Mouse (Mus musculus): ENCODE data around the gene Ntn1.
A peak's percentile ranks its signal among the peaks of the same experiment; 100 is the strongest.

Ntn1 gene

DNA sequence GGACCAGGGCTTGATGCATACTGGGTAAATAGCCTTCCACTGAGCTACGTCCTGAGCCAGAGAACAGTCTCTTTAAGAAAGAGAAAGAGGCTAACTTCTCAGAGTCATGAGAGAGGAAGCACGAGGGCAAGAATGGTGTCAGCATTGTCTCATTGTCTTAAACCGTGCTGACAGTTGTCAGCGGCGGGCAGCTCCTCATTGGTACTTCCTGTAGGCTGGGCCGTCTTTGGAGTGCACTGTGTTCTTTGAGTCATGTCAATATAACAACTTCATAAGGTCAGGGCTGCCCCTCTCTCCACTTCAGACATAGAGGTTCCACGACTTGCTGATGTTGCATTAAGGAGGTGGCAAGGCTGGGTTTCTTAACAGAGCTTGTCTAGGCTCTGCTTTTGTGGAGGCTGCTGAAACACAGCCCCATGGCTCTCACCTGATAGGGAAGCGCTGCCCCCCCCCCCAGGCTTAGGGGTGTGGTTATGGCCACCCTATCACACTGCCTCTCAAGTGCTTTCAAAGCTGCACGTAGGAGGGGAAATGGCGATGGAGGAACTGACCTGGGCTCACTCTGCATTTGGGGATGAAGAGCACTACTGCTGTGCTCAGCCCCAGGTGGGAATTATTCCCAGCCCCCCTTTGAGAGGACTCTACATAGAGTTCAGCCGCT, 6.8 kb upstream of the Ntn1 start:
- no peak for DNase-seq (ENCODE audit: low spot score)

DNA sequence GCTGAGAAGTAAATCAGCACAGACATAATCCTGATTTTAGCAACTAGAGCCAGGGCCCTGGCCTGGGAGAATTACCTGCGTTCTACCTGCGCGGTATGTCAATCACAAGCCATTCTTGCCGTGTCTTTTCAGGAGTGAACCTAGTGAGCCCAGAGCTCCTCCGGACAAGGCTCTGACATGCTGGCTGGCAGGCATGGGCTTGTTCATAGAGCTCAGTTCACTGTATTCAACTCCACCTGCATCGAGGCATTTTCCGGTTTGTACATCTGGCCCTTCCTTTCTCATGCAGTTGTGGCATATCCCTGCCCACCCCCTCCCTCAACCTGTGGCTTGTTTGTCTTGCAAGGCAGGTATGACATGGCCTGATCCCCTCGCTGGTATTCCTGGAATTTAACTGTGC, 5.0 kb upstream of the Ntn1 start:
- DNase-seq (ENCODE audit: low spot score), result no peak

DNA sequence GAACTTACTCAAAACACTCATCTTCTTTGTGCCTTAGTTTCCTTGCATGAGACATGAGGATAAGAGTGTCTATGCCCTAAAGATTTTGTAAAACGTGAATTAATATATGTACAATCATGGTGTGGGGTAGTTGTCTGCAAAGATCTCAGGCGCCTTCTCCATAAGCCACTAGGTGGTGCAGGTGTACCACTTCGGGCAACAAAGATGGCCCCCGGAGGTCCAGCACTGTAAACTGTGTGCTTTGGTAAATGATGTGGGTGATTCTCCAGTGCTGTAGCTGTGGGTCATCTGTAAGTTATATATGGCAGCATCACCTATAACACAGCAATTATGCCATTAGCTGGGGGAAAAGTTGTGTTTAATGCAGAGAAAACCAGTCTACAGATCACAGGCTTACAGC, 3.6 kb upstream of the Ntn1 start:
- DNase-seq (ENCODE audit: low spot score), result no peak

DNA sequence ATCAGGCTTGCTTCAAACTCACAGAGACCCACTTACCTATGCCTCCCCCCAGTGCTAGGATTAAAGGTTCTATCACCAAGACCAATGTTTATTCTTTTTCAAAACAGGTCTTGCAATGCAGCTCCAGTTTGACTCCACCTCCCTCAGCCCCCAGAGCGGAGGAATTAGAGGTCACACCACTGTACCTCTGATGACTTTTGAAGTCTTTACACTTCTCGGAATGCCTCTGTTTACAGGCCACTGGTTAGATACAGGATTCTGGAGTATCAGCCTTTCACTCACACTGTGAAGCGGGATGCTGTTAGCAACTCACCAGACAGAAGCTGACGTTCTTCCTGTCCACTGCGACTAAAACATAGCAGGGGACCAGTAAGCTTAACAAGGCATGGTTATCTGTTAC, 805 bp upstream of the Ntn1 start:
- DNase-seq (ENCODE audit: low spot score), result no peak

DNA sequence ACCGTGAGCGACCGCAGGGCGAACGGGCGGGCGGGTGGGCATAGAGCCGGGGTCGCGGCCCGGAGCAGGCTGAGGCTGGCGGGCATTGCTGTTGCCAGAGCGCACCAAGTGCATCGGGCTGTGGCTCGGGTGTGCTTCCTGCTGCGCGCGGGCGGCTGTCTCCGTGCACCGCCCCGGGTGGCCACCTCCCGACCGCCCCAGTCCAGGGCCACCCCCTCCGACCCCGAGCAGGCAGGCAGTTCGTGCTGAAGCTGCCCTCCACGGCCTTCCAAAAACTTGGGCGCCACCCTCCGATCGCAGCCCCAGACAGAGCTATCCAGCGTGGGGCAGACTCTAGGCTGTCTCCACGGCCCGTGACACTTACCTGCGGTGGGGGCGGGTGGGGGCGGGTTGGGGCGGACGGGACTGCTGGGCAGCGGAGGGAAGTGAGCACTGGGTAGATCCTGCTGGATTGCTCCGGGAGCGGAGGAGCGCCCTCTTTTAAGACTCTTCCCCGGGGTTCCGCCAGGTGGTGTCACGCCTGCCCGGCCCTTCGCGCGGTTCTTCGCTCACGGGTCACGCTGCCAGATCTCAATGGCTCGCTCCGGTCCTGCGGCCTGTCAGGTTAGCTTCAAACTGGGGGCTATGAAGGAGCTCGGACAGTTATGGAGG, 477 bp downstream of the Ntn1 start:
- no peak for DNase-seq (ENCODE audit: low spot score)

DNA sequence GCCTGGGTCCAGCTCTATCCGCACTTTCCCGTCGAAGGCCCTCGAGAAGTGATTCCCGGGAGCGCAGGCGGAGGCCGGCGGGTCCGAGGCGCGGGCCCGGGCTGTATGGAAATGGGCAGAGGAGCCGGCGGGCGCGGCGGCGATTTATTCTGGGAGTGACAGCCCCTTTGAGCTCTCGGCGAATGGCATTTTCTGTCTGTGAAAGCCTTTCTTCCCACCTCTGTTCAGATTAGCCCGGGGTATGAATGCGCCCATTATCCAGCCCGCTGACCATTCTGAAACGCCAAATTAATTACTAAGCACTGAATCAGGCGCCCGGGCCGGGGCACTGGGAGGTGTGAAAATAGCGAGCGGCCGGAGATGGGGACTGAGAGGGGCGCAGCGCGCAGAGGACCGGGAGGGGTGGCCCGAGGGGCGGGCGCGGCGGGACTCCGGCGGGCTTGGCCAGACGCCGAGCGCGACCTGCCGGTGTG, 1.0 kb downstream of the Ntn1 start:
- DNase-seq (ENCODE audit: low spot score), result no peak

DNA sequence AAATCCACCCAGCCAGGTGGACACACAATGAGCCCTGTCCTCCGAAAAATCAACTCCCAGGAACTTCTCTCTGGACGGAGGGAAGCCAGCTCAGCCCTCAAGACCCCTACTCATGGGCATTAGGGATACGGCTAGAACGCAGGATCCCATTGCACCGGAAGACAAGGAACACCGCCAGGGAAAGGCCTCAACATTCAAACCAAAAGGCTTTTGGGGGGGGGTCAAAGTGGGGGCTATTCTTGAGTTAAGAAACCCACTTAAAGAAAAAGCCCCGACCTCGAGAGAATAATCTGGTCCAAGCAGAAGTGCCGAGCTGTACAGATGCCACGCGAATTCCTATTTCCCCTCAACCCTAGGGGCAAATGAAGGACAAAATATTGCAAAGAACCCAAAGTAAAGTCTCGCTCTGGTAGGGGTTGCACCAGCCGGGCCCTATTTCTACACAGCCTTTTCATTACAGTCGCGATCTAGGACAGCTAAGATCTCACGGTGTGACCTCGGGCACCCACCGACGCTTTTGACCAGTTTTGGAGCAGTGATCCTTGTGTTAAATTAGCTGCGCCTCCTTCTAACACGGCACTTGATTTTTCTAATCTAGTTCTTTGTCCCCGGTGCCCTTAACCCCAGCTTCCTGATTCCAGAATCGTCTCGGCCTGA, 1.6 kb downstream of the Ntn1 start:
- DNase-seq (ENCODE audit: low spot score), result no peak

DNA sequence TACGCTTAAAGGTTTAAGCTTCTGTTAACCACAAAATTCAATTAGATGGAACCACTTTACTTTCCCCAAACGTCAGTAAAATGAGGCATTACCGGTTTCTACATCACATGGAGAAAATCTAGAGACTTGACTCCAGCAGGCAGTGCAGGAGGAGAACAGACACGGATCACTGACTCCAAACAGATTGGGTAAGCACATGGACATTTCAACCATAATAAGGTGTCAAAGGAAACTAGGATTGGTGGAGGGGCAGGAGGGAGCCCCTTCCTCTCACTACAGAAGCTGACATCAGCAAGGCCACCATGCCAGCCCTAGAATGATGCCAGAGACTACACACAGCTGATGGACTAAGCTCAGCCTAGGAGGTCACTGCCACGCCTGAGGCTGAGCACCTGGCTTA, 5.1 kb downstream of the Ntn1 start:
- DNase-seq (ENCODE audit: low spot score), result no peak

DNA sequence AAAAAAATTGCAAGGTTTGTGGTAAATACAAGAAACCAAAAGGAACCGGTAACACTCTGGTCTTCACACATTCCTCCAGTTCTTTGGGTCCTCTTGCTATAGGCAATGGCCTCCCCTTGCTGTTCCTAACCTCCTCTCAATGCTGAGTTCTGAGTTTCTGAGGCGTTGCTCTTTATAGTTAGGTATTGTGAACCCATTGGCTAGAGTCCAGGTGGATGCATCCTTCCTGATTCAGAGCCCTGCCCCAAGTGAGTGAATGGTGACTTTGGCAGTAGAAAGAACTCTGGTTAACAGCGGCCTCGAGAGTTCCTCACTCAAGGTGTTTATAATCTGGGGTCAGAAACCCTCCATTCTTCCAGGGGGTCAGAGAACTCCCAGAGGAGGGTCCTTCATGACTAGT, 5.9 kb downstream of the Ntn1 start:
- no peak for DNase-seq (ENCODE audit: low spot score)

DNA sequence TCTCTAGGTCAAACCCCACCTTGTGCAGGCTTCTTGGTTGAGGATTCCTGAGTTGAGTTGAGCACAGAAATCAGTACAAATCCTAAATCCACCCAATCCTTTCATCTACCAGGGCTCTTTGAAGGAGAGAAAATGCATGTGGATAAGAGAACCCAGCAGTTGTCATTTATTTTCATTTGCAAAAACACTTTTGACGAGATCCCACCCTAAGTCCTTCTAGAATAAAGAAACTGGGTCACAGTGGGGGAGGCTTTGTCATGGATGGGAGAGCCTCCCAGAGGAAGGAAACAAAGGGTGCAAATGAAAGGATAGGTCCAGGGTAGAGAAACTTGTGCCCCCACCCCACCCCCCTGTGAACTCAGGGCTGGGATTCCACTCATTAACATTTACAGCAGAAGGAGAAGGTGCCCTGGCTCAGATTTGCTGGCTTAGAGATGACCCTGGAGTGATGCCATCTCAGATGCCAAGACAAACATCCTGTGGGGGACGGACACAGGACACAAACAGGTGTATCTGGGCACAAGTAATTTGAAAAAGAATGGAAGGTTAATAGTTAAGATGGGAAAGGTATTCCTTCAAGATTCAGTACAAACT, 6.6 kb downstream of the Ntn1 start:
- no peak for DNase-seq (ENCODE audit: low spot score)

DNA sequence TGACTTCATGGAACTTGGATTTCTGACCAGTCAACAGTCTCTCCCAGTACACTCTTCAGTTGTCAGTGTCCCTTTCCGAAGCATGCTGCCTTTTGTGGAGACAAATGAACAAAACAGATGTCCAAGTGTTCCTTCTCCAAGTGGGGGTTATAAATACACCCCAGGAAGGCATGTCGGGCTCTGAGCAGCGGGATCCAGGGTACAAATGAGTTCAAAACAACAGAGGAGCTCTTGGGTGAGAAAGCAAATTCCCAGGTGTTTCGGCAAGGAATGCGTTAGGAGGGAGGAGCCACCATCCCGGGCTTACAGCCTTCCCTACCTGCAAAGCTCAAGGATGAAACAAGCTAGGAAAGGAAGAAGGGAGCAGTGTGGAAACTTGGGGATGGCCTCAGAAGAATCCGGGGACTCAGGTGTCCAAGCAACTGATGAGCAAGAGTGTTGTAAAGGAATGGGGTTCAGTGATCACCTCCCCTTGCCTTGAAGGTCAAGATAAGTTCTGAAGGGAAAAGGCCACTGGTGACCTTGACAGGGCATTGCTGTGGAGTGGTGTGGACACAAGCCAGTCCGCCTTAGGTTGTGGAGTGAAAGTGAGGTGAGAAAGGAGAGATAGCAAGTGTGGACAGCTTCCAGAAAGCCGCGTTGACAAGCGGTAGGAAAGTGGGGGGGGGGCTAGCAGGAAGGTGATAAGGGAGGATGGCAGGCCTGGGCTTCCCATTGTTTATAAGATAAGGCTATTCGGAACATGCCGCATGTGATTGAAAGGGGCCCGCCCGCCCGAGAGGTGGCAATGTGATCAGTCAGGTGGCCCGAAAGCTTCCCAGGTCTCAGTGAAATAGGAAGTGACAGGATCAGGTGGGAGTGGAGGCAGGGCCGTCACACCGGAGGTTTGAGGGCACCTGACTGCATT, 10.0 kb downstream of the Ntn1 start:
- DNase-seq (ENCODE audit: low spot score), result no peak

DNA sequence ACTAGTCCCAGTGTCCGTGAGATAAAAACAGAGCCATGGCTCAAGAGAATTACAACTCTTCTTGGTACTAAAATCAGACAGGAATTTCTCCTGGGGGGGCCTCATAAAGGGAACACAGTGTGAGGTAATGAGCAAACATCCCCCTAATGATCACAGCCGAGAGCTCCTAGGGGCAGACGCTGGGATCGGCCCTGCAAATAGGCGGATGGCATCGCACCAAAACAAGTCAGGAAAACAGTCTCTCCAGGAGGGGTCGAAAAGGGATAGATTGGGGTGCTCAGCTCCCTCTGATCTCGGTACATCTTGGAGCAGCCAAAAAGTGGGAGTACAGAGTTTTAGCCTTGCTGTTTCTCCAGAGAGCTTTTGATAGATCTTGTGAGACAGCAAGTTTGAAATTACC, 11.0 kb downstream of the Ntn1 start:
- peak; percentile 14 for DNase-seq (ENCODE audit: low spot score)

DNA sequence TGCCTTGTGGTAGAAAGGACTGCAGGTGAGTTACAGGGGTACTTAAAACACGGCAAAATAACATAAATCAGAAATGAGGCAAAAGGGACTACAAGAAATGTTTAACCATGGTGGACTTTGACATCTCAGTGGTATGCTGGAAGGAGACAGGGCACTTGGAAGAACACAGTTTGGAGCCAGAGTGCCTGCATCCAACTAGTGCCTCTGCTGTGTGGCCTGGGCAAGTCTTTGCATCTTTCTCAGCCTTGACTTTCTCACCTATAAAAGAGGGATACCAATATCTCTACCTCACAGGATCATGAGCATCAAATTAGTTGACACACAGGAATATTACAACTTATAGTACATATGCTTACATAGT, 12.0 kb downstream of the Ntn1 start:
- DNase-seq (ENCODE audit: low spot score), result no peak

DNA sequence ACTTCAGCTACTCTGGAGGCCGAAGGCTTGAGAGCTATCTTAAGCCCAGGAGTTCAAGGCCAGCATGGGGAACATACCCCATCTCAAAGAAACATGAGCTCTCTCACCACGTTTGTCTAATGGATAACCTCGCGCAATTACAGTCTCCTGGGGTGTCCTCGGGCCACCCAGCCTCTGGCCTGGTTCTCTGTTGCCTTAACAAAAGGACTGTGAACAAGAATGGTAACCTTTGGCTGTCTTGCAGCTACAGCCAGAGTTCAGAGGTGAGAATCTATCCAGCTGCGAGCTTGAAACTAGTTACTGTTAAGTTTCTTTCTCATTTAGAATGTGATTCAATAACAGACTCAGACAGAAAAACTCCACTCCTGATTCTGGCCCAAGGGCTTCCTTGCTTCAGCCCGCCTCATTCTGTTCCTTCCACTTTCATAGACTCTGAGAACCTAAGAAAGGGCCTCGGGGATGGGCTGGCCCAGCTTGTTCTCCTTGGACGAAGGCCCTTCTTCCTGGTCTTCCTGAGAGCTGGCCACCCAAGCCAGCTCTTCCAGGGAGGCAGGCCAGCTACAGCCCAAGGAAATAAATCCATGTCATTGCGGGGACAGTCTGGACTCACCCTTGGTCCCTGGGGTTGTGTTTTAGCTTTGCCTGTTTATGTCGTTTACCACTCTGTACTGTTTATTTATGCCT, 12.5 kb downstream of the Ntn1 start:
- peak; percentile 21 for DNase-seq (ENCODE audit: low spot score)

DNA sequence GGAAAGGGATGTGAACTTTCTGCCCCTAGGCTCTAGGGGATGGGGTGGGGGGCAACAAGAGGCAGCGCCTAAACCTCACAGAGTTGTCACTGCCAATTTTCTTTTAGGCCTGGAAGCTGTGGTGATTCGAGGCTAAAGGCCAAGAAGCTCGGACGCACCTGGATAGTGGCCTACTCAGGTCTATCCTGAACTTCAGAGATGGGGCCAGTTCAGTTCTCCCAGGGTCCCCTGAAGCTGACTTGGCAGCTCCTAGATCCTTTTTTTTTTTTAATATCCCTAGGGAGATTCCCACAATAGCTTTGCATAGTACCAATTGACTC, 13.2 kb downstream of the Ntn1 start:
- no peak for DNase-seq (ENCODE audit: low spot score)

DNA sequence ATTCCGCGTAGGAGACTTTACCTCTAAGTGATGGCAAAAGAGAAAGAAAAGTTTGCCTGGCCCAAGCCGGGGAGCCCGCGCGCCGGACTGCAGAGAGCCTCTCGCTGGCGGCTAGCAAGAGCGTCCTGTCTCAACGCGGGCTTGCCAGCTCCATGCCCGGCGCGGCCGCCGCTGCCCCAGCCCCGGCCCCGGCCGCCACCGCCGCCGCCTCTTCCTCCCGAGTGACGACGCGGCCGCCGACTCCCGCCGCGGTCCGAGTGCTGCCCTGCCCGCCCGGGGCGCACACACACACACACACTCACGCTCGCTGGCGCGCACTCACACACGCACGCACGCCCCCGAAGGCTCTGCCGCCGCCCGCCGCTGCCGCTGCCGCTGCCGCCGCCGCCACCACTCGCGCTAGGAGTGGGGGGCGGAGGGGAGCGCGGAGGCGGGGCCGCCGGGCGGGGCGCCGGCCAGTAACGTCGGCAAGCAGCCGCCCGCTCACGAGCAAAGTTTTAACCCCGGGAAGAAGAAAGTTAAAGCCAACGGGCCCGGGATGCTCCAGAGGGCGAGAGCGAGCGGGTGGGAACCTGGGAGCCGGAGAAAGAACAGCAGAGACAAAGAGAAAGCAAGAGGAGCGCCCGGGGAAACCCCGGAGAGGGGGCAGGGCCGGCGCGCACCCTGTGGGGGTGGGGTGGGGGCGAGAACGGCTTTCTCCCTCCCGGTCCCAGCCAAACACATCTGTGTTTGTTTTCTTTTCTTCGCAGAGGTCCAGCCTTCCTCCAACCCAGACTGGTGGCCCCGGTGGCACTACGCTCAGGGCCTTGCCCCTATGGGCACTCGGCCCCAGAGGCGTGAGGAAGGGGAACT, 13.8 kb downstream of the Ntn1 start:
- peak; percentile 19 for DNase-seq (ENCODE audit: low spot score)

DNA sequence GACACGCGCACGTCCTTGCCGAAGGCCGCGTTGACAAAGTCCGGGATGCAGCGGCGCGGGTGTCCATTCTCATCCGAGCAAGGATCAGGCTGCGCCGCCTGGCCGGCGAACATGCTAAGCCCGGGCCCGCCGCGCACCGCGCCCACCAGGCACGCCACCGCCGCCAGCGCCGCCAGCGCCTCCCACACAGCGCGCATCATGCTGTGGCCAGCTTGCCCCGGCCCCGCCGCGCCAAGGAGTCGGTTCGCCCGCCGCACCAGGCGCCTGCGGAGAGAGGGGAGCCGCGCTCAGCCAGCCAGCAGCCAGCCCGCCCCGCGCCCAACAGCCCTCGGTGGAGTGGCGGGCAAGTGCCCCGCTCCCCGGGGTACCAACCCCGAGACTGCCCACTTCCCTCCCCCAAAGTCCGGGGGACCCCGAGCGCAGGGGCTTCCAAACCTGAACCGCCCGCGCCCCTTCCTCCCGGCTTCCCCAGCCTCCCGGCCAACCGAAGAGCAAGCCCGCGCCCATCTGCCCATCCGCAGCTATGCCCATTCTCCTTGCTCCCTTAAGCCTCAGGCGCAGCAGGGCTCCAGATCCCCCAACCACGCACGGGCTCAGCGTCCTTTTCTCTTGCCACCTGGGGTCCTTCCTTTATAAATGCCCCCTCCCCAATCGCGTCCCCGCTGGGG, 14.6 kb downstream of the Ntn1 start:
- peak; percentile 15 for DNase-seq (ENCODE audit: low spot score)

DNA sequence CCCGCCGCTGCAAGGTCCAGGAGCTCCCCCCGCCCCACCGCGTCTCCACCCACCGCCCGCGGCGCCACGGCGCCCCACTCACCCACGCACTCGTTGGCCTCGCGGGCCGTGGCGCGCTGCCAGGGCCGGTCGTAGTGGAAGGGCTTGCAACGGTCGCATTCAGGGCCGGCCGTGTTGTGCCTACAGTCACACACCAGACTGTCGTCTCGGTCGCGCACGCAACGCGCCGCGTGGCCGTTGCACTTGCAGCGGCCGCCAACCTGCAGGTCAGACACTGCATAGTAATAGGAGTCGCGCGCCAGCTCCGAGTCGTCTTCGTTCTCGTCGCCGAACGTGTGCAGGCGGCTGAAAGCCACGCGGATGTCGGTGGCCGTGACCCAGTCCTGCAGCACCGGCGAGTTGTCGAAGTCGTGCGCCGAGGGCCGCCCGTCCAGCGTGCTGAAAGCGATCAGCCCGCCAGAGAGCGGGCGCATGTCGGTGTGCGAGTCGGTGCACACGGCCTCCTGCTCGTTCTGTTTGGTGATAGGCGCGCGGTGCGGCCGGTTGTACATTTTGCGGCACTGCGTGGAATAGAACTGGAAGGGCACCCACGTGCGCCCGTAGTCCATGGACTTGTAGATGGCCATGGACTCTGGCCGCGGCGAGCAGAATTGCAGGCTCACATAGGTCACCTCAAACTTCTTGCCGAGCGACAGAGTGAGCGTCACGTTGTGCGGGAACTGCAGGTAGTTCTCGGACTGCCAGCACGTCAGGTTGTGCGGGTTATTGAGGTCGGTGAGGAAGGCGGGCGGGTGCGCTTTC, 15.4 kb downstream of the Ntn1 start:
- no peak for DNase-seq (ENCODE audit: low spot score)

DNA sequence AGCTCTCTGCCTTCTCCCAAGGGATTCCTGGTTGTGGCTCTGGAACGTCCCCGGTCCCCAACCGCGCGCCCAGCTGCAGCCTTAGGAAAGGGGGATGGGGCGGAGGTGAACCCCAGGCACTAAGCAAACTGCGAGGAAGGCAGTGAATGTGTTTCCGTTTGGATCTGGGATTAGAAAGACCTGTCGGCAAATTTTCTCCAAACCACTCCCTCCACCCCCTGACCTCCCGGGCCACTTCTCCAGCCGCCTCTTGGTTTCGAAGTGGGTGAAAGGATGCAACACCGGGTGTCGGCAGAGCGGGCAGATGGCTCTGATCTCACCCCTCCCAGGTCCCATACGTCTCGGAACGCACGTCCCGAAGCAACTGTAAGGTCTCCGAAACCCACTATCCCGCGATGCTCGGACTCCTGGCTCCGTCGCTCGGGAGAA, 16.0 kb downstream of the Ntn1 start:
- DNase-seq (ENCODE audit: low spot score), result no peak
